Comparison of ENCODE assay signal across 24 mouse cellular contexts in the genomic region with DNA sequence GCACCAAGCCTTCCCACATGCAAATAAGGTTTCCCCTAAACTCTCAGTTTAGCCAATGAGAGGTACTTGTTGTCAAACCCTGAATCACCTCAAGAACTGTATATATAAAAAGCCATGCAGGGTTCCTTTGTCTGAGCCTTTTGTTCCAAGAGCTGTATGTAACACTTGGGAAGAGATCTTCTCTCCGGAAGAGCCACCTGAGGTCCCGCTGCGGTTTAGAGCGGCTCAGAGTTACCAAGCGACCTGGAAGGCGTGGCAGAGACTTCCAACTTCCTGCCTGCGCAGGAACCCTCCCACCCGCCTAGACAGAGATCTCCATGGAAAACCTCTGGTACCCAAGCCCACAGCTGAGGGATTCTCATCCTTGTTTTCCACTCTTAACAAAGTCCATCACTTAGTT. TPM values are rescaled to one million over a fixed set of nuclear protein-coding genes. Genes with fewer than 3 reads are reported as not detected.
A peak's percentile ranks its signal among the peaks of the same experiment; 100 is the strongest.
DNase-seq lines count a peak whose midpoint lies in the region; ATAC-seq lines count a peak whose summit lies in the region.
"Had no signal": no experiment of that assay in that cellular context is flagged by ENCODE, and none has a peak within 500 bp of the region (broad histone marks: within the 10 kb centered on the region; RNA-seq: fewer than 3 reads in every experiment).

No protein-coding gene starts in this region.

- no peaks in the 10 kb centered on the region for H3K4me1 ChIP-seq in midbrain, embryonic 10.5 days
- H3K4me1 ChIP-seq: embryonic facial prominence, embryonic 10.5 days; embryonic facial prominence, embryonic 12.5 days; forebrain, embryonic 13.5 days; forebrain, embryonic 15.5 days had no signal

- WGBS in midbrain, embryonic 10.5 days = 73% methylated on average over 8 of the region's 8 CpGs

- H3K4me3 ChIP-seq in midbrain, embryonic 10.5 days = no peak overlapping the region
- H3K4me3 ChIP-seq: embryonic facial prominence, embryonic 10.5 days; embryonic facial prominence, embryonic 12.5 days; forebrain, embryonic 13.5 days; forebrain, embryonic 15.5 days had no signal

- no peaks in the 10 kb centered on the region for H3K36me3 ChIP-seq in midbrain, embryonic 10.5 days
- H3K36me3 ChIP-seq: embryonic facial prominence, embryonic 10.5 days; embryonic facial prominence, embryonic 12.5 days; forebrain, embryonic 15.5 days had no signal

- H3K27me3 ChIP-seq in midbrain, embryonic 10.5 days (ENCODE audit: low read depth, poor library complexity, severe bottlenecking) = no peaks in the 10 kb centered on the region
- H3K27me3 ChIP-seq: CH12.LX; embryonic facial prominence, embryonic 12.5 days; forebrain, embryonic 13.5 days; forebrain, embryonic 15.5 days had no signal

- no peak for ATAC-seq in CD4-positive, CD25-positive, alpha-beta regulatory T cell, adult 4 months
- ATAC-seq: forebrain, embryonic 13.5 days; forebrain, embryonic 15.5 days; forebrain, postnatal 0 days had no signal

- no peak overlapping the region for H3K27ac ChIP-seq in midbrain, embryonic 10.5 days (replicated peaks)
- H3K27ac ChIP-seq: embryonic facial prominence, embryonic 10.5 days; embryonic facial prominence, embryonic 12.5 days; forebrain, embryonic 13.5 days; forebrain, embryonic 15.5 days had no signal

- peak; percentile 51 for DNase-seq in ES-CJ7 (ENCODE audit: low read depth, low spot score)
- DNase-seq in R1 (ENCODE audit: low read depth, low spot score) = peak; percentile 85
- no peak for DNase-seq in midbrain, embryonic 10.5 days (ENCODE audit: low spot score)
- DNase-seq in ovary, postnatal 14 days (ENCODE audit: low spot score) = no peak
- DNase-seq: adrenal gland, adult 2 months; adrenal gland, postnatal 10 days; adrenal gland, postnatal 25 days; cerebellum, adult 11 months; cerebellum, adult 18-20 months; cerebellum, adult 8-10 months; cerebellum, adult 9-11 months; cerebellum, postnatal 25 days; forebrain, postnatal 0 days had no signal

- no peaks in the 10 kb centered on the region for H3K9me3 ChIP-seq in midbrain, embryonic 10.5 days (replicated peaks)
- H3K9me3 ChIP-seq: embryonic facial prominence, embryonic 10.5 days; embryonic facial prominence, embryonic 12.5 days; forebrain, embryonic 13.5 days; forebrain, embryonic 15.5 days had no signal

RNA-seq across cellular contexts. Expression of a gene that starts 7.6 kb away (rescaled TPM):
- polyA plus RNA-seq in midbrain, embryonic 10.5 days (2016; fragmentation: Nextera tagmentation; extraction: Ambion mirVana) = 13.0 and 14.1 TPM in 2 replicates
- 10 to 100 TPM; 14.2 to 14.8 TPM for polyA plus RNA-seq in CD4-positive, CD25-positive, alpha-beta regulatory T cell, adult 4 months (2017; shearing (Covaris generic))

RNA-seq across cellular contexts. Expression of a gene that starts 7.7 kb away (rescaled TPM):
- polyA plus RNA-seq in midbrain, embryonic 10.5 days (2016; fragmentation: Nextera tagmentation; extraction: Ambion mirVana) = 401 and 420 TPM in 2 replicates
- 100 to 1,000 TPM; 210 to 310 TPM for polyA plus RNA-seq in CD4-positive, CD25-positive, alpha-beta regulatory T cell, adult 4 months (2017; shearing (Covaris generic))

RNA-seq across cellular contexts. Expression of a gene that starts 12.2 kb away (rescaled TPM):
- not detected in 2 replicates for polyA plus RNA-seq in midbrain, embryonic 10.5 days (2016; fragmentation: Nextera tagmentation; extraction: Ambion mirVana)
- polyA plus RNA-seq in CD4-positive, CD25-positive, alpha-beta regulatory T cell, adult 4 months (2017; shearing (Covaris generic)) = not detected
- polyA plus RNA-seq: adrenal gland, adult 2 months; brain, embryonic 14.5 days; C2C12; cortical plate, adult 2 months; embryonic facial prominence, embryonic 10.5 days; embryonic facial prominence, embryonic 12.5 days; embryonic facial prominence, embryonic 14.5 days; forebrain, embryonic 11.5 days; forebrain, embryonic 13.5 days; forebrain, embryonic 15.5 days; forebrain, postnatal 0 days had no signal

RNA-seq across cellular contexts. Expression of a gene that starts 23.4 kb away (rescaled TPM):
- not detected in 2 replicates for polyA plus RNA-seq in midbrain, embryonic 10.5 days (2016; fragmentation: Nextera tagmentation; extraction: Ambion mirVana)
- under 1 TPM in 1 of 2 experiments, not detected in 1; 0.38 TPM for polyA plus RNA-seq in CD4-positive, CD25-positive, alpha-beta regulatory T cell, adult 4 months (2017; shearing (Covaris generic))
- polyA plus RNA-seq: adrenal gland, adult 2 months; brain, embryonic 14.5 days; C2C12; cortical plate, adult 2 months; embryonic facial prominence, embryonic 10.5 days; embryonic facial prominence, embryonic 12.5 days; embryonic facial prominence, embryonic 14.5 days; forebrain, embryonic 11.5 days; forebrain, embryonic 13.5 days; forebrain, embryonic 15.5 days; forebrain, postnatal 0 days had no signal

RNA-seq across cellular contexts. Expression of a gene that starts 30.0 kb away (rescaled TPM):
- 0.15 and 0.31 TPM in 2 replicates for polyA plus RNA-seq in midbrain, embryonic 10.5 days (2016; fragmentation: Nextera tagmentation; extraction: Ambion mirVana)
- under 1 TPM in 1 of 2 experiments, not detected in 1; 0.30 TPM for polyA plus RNA-seq in CD4-positive, CD25-positive, alpha-beta regulatory T cell, adult 4 months (2017; shearing (Covaris generic))
- polyA plus RNA-seq: adrenal gland, adult 2 months had no signal

Comparison
In these comparisons a context has a peak if more than half of its experiments do, and no peak if none do; other contexts are left out.
1. DNase-seq: peak in ES-CJ7 (single experiment) and R1 (single experiment); none in midbrain, embryonic 10.5 days (single experiment) and ovary, postnatal 14 days (single experiment).